Mouse (Mus musculus) Muller cell, postnatal 12 days (primary cell): ENCODE results near the gene Tet2.
"Not testable (repeated sequence)": the region's sequence is repeated elsewhere in the genome, so short reads cannot be mapped to it uniquely, and the experiment has no call there.

Experiments
- DNase-seq: peaks from one replicate; pipeline ENCODE4 v3.0.0-alpha.2; 2015; ENCODE audit errors: inconsistent ontology term

The Tet2 gene

DNA sequence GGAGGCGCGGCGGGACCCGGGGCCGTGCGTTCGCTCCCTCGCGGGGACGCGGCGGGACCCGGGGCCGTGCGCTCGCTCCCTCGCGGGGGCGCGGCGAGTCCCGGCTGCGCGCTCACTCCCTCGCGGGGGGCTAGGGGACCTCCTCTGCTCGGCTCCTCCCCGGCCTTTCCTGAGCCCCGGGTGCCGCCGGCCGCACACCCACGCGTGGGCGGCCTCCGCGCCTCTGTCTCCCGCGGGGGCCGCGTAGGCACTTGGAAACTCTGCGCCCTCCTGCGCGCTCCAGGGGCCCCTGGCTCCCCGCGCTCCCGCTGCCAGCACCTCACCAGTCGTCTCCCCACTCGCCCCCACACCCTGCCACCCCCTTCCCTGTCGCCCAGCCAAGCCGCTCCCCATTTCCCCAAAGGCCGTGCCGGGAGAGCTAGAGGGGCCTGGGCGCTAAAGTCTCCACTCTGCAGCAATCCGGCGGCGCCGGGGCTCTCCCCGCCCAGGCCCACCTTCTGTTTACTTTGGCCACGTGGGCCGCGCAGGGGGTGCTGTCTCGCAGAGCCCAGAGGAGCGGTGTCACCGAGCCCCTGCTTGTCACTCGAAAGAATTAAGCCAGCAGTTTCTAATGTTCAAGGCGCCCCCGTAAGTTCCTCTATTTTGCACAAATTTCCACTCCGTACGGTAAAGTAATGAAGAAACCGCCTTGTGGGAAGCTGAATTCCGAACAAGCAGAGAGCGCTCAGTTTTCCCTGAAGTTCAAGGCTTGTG is at the start of gene Tet2:
TSS of gene Tet2 (minus strand) at position 589 of the 753 bp plus-strand sequence.
- peak; percentile 74 for DNase-seq

GRCm38 (mm10) chr3:133592995-133593394 is 48.1 kb upstream of the Tet2 start:
- DNase-seq: not testable (repeated sequence)

GRCm38 (mm10) chr3:133590506-133591152 is 45.7 kb upstream of the Tet2 start:
- DNase-seq: no peak

- DNase-seq: no peak
These were observed 40.1 kb upstream of the Tet2 start for GRCm38 (mm10) chr3:133585010-133585409.

DNA sequence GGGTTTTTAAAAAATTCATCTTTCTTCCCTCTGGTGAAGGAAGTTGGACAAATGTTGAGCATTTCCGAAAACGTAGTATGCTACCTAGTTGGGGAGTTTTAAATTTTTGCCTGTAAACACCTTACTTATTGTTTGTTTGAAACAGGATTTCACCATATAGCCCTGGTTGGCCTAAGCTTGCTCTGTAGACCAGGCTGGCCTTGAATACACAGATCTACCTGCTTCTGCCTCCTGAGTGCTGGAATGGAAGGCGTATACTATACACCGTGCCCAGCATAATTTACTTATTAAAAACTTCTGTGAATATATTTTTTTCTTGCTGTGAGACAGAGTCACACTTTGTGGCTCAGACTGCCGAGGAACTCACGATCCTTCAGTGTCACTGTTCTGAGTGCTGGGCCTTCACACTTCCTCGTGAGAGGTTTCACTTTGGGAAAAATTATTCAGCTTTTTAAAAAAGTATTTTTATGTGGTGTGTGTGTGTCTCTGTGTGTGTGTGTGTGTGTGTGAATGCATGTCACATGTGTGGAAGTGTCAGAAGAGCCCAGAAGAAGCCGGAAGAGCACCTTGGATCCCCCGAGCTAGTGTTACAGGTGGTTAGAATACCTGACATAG is 38.6 kb upstream of the Tet2 start:
- DNase-seq: no peak

GRCm38 (mm10) chr3:133582969-133583368 is 38.0 kb upstream of the Tet2 start:
- no peak for DNase-seq

DNA sequence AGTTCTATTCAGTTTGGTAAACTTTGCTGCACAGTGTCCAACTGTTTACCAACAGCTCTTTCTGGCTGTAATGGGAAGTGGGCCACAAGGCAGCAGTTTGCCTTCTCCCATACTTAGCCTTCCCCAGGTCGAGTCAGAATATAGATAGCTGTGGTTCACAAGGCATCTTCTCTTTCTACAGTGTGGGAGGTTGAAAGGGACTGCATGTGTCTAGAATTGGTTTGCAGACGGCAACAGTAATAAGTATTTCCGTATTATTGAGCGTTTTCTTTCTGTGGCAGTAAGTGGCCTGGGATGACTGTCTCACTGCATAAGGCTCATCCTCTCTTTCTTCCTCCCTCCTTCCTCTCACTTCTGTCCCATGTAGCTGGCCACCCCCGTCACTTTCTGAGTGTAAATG is 37.2 kb upstream of the Tet2 start:
- DNase-seq: no peak

DNA sequence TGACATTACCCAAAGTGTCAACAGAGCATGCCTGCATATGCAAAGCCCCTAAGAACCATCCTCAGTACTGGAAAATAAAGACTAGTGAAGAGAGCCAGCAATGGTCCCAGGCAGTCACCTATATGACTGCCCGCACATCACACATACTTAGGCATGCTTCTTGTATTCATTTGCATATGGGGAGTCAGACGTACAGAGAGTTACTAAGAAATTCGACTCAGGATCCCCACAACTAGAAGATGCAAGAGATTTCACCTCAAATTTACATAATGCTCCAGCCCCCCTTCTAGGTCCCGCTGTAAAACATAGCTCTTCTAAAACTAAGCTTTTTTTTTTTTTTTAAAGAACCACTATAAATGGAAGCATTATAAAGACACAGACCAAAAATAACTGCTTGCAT is 36.6 kb upstream of the Tet2 start:
- no peak for DNase-seq

GRCm38 (mm10) chr3:133579671-133580070 is 34.7 kb upstream of the Tet2 start:
- DNase-seq: no peak

- no peak for DNase-seq
These were observed 34.2 kb upstream of the Tet2 start for GRCm38 (mm10) chr3:133579140-133579539.

DNA sequence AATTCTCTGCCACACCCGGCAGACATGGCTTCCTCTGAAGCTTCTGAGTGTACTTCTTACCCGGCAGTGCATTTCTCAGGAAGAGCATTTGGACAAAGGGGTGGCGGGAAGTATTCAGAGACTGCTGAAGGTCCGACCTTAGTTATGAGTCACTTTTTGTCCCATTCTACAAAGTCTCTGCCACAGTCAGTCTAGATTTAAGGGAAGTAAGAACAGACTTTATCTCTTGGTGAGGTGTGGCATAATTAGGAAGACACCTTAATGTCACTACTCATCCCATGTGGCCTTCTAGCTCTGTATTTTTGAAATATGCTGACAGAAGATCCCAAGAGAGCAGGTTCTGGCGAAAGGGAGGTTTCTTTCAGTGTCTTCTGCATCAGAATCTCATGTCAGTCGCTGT is 30.0 kb upstream of the Tet2 start:
- DNase-seq: no peak

DNA sequence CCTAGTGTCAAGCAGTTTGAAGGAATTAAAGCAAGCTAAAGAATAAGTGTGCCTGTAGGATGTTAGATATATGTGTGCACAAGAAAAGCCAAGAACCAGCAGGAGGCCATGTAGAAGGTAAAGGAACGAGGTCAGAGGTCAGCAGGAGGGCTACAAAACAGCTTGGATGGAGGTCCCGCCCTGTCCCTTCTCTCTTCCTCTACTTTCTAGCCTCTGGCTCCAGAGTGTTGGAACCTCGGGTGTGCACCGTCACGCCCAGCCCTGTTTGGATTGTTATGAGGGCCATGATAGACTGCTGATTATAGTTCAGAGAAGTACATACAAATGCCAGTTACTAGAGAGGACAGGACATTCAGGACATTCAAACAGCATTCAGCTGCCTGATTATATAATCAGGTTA is 27.0 kb upstream of the Tet2 start:
- DNase-seq: no peak

DNA sequence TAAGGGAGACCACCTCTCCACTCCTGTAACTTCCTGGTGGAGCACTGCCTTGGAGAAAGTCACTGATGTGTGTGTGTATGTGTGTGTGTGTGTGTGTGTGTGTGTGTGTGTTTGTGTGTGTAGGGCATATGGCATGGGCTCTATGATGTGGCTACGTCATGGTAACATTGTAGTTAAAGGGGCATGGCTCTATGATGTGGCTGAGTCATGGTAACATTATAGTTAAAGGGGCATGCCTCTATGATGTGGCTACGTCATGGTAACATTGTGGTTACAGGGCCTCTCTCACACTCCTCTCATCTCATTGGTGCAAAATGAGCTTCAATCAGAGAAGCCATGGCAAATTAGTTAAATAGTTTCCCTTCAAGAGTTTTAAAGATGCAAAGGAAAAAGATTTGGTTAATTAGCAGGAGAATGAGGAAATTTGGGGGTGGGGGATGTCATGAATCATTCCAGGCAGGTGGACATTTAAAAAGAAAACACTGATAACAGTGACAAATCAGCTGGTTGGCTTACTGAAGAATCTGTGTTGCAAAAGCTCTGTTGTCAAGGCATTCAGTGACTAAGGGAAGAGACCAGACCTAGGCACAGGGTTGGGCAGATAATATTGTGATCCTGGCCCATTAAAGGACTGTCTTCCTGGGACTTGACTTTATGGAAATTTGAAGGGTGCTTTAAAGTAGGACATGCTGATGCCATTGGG is 18.7 kb upstream of the Tet2 start:
- no peak for DNase-seq

GRCm38 (mm10) chr3:133559413-133560114 is 14.6 kb upstream of the Tet2 start:
- no peak for DNase-seq

GRCm38 (mm10) chr3:133557602-133558001 is 12.7 kb upstream of the Tet2 start:
- DNase-seq: no peak

DNA sequence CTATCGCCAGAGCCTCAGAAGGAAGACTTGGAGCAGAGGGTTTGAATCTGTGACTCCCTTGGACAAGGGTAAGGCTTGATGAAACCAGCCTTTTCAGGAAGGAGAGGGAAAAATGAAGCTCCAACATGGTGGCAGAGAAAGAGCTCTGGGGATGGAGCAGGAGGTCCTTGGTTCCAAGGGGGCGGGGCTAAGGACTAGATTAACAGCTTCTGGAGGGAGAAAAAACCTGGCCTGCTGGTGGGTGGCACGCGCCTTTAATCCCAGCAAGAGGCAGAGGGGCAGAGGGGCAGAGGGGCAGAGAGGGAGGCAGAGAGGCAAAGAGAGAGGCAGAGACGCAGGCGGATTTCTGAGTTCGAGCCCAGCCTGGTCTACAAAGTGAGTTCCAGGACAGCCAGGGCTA is 12.2 kb upstream of the Tet2 start:
- no peak for DNase-seq

GRCm38 (mm10) chr3:133555378-133555777 is 10.4 kb upstream of the Tet2 start:
- DNase-seq: no peak

- DNase-seq: no peak
These were observed 9.7 kb upstream of the Tet2 start for GRCm38 (mm10) chr3:133554552-133555067.

DNA sequence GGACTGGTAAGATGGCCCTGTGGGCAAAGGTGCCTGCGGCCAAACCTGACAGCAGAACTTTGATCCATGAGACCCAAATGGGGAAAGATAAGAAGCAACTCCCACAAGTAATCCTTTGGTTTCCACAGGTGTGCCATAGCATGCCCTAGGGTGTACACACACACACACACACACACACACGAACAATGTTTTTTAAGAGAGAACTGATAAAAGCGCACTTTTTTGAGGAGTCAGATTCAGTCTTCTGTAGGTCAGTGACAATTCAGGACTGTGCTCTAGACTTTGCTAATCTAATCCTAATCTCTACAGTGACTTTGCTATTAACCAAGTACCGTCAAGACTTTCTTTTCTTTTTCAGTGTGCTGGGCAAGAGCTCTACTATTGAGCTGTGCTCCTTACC is 9.2 kb upstream of the Tet2 start:
- no peak for DNase-seq

GRCm38 (mm10) chr3:133551941-133552340 is 7.0 kb upstream of the Tet2 start:
- DNase-seq: no peak

GRCm38 (mm10) chr3:133549385-133550170 is 4.6 kb upstream of the Tet2 start:
- no peak for DNase-seq
